Mouse (Mus musculus) neural tube, embryonic 11.5 days (tissue): ENCODE results near the gene Tas2r143. TPM values are rescaled to one million over a fixed set of nuclear protein-coding genes. Genes with fewer than 3 reads are reported as not detected.

ENCODE experiments used
- ATAC-seq: fragments of 200-750 bp; cut with Nextera tagmentation; 2 replicates; pipeline ENCODE4 v1.8.0; 2017; ENCODE audit warnings: moderate number of reproducible peaks, mild to moderate bottlenecking, moderate TSS enrichment, moderate library complexity; ENCODE audit not compliant: insufficient read depth, low FRiP score, low TSS enrichment
- DNase-seq: peaks from one replicate; pipeline ENCODE4 v3.0.0-alpha.2; 2015; ENCODE audit warnings: low spot score
- H3K27ac ChIP-seq: fragments of 300-500 bp; sonication (generic); 2 replicates; pipeline ENCODE4 v1.5.1; 2014; ENCODE audit warnings: low read depth, mild to moderate bottlenecking, low read length
- H3K27me3 ChIP-seq: fragments of 300-500 bp; sonication (generic); 2 replicates; pipeline ENCODE4 v1.6.1; 2014; ENCODE audit warnings: mild to moderate bottlenecking, low read length, mixed read lengths; ENCODE audit not compliant: control insufficient read depth, insufficient read depth
- H3K36me3 ChIP-seq: fragments of 300-500 bp; sonication (generic); 2 replicates; pipeline ENCODE4 v1.6.1; 2014; ENCODE audit warnings: mild to moderate bottlenecking, low read length, moderate library complexity, mixed read lengths; ENCODE audit not compliant: control insufficient read depth, insufficient read depth
- H3K4me1 ChIP-seq: fragments of 300-500 bp; sonication (generic); 2 replicates; pipeline ENCODE4 v1.6.1; 2014; ENCODE audit warnings: low read length, mixed read lengths; ENCODE audit not compliant: control insufficient read depth, insufficient read depth
- H3K4me2 ChIP-seq: fragments of 300-500 bp; sonication (generic); 2 replicates; pipeline ENCODE4 v1.6.1; 2014; ENCODE audit warnings: low read depth, mild to moderate bottlenecking, moderate library complexity
- H3K4me3 ChIP-seq: fragments of 300-500 bp; sonication (generic); 2 replicates; pipeline ENCODE4 v1.5.1; 2014; ENCODE audit warnings: low read depth, low read length
- H3K9ac ChIP-seq: fragments of 300-500 bp; sonication (generic); 2 replicates; pipeline ENCODE4 v1.6.1; 2014; ENCODE audit warnings: mild to moderate bottlenecking, low read length
- H3K9me3 ChIP-seq: fragments of 300-500 bp; sonication (generic); 2 replicates; pipeline ENCODE4 v1.6.1; 2016; ENCODE audit warnings: low read length; ENCODE audit not compliant: control insufficient read depth
- WGBS: fragments of 180-500 bp; shearing (Covaris S2); extraction: QIAGEN DNeasy Blood & Tissue Kit; methylation state at CpG from one replicate; pipeline ENCODE4 v1.1.7; 2014; 5-methylcytosine and 5-hydroxymethylcytosine counted together
- polyA plus RNA-seq: library from polyadenylated mRNA; unstranded; fragments of >200 nt; fragmentation: Nextera tagmentation; extraction: Ambion mirVana; gene quantifications from 2 replicates; pipeline ENCODE4 v1.2.1, GENCODE M21; 2014

Gene Tas2r143
- not detected in 2 replicates for polyA plus RNA-seq

- Histone ChIP-seq H3K36me3 (no peaks in the 10 kb centered on the region), H3K27ac (no peak within 1 kb of the TSS), H3K9ac (no peak within 1 kb of the TSS), H3K9me3 (no peaks in the 10 kb centered on the region), H3K4me3 (no peak within 1 kb of the TSS), H3K4me1 (no peaks in the 10 kb centered on the region), H3K27me3 (no peaks in the 10 kb centered on the region), H3K4me2 (no peak within 1 kb of the TSS)
- ATAC-seq = no peak
- 100% methylated on average over 1 of the region's 1 CpGs for WGBS
- no peak for DNase-seq
Observed at GRCm38 (mm10) chr6:42399938-42400337, at the start of gene Tas2r143. Gene Tas2r143 (plus strand): TSS chr6:42400238.

GRCm38 (mm10) chr6:42350968-42351775 lies 48.9 kb upstream of the Tas2r143 start:
- DNase-seq (no peak), ATAC-seq (no peak; the same call in 1 of the 2 replicates)
- no peaks in the 10 kb centered on the region for H3K9me3 ChIP-seq

DNA sequence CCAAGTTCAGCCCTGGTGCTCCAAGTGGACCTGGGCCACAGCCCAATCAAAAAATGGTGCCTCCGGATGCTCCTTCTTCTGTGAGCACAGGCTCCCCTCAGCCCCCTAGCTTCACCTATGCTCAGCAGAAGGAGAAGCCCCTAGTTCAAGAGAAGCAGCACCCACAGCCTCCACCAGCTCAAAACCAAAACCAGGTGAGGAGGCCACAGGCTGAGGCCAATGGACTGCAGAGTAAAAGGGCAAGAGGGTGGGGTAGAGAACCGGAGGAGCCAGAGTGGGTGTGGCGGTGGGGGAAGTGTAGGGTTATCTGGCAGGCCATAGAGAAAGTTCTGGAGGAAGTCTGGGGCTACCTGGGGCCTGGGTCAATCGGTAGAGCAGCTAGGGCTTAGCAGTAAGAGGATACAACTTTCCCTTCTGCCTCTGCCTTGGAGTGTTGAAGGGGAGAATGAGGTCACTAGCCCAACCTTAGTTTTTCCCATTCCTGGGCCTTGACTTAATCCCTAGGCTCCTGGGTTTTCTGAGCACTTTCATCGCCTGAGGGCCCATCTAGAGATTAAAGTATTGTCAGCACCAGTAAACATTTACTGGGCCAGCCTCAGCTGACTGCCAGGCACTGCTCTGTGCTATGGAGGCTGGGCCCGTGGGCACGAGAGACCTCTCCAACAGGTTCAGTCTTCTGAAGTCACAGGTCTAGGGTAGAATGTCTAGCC lies 48.1 kb upstream of the Tas2r143 start:
- 92% methylated on average over 7 of the region's 7 CpGs for WGBS
- Histone ChIP-seq H3K4me1 (peaks cover 9% of the 10 kb centered on the region), H3K4me3 (no peak overlapping the region), H3K27ac (no peak overlapping the region), H3K4me2 (no peak overlapping the region), H3K36me3 (peaks cover 6% of the 10 kb centered on the region), H3K27me3 (no peaks in the 10 kb centered on the region), H3K9ac (no peak overlapping the region), H3K9me3 (no peaks in the 10 kb centered on the region)
- ATAC-seq (no peak), DNase-seq (no peak)

More at GRCm38 (mm10) chr6:42350968-42351775, 48.9 kb upstream of the Tas2r143 start:
- Histone ChIP-seq H3K4me1 (peaks cover 9% of the 10 kb centered on the region), H3K9ac (peak overlapping the region; percentile 88), H3K4me3 (peak overlapping the region; percentile 84), H3K27ac (no peak overlapping the region), H3K36me3 (peaks cover 6% of the 10 kb centered on the region; the same call in 1 of the 2 replicates), H3K4me2 (peak overlapping the region; percentile 63), H3K27me3 (no peaks in the 10 kb centered on the region)
- WGBS = 42% methylated on average over 13 of the region's 13 CpGs

DNA sequence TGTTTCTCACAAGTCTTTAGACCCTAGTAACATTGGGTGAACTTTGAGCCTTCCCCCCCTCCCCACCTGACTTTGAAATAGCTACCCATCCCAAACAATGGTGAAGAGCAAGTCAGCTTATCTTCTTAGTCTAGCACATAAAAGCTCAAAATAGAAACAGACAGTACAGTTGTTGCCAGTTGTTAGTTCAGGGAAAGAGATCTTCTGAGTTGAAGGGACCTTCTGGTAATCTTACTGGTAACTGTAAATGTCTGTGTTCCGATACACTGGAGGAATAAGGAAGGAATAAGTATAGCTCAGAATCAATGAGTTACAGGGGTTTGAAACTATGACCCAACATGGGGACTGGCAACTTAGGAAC lies 47.6 kb upstream of the Tas2r143 start:
- Histone ChIP-seq H3K9me3 (no peaks in the 10 kb centered on the region), H3K27me3 (no peaks in the 10 kb centered on the region), H3K4me1 (peaks cover 9% of the 10 kb centered on the region), H3K4me2 (no peak overlapping the region), H3K4me3 (no peak overlapping the region), H3K36me3 (peaks cover 6% of the 10 kb centered on the region), H3K9ac (no peak overlapping the region), H3K27ac (no peak overlapping the region)
- DNase-seq (no peak), ATAC-seq (no peak)
- WGBS = 97% methylated on average over 1 of the region's 1 CpGs

GRCm38 (mm10) chr6:42353180-42353579 lies 46.9 kb upstream of the Tas2r143 start:
- Histone ChIP-seq H3K4me1 (peaks cover 9% of the 10 kb centered on the region), H3K4me3 (no peak overlapping the region), H3K27me3 (no peaks in the 10 kb centered on the region), H3K36me3 (peaks cover 9% of the 10 kb centered on the region), H3K9ac (no peak overlapping the region), H3K4me2 (no peak overlapping the region), H3K27ac (no peak overlapping the region), H3K9me3 (no peaks in the 10 kb centered on the region)
- DNase-seq (no peak), ATAC-seq (no peak)
- WGBS = 74% methylated on average over 8 of the region's 8 CpGs

DNA sequence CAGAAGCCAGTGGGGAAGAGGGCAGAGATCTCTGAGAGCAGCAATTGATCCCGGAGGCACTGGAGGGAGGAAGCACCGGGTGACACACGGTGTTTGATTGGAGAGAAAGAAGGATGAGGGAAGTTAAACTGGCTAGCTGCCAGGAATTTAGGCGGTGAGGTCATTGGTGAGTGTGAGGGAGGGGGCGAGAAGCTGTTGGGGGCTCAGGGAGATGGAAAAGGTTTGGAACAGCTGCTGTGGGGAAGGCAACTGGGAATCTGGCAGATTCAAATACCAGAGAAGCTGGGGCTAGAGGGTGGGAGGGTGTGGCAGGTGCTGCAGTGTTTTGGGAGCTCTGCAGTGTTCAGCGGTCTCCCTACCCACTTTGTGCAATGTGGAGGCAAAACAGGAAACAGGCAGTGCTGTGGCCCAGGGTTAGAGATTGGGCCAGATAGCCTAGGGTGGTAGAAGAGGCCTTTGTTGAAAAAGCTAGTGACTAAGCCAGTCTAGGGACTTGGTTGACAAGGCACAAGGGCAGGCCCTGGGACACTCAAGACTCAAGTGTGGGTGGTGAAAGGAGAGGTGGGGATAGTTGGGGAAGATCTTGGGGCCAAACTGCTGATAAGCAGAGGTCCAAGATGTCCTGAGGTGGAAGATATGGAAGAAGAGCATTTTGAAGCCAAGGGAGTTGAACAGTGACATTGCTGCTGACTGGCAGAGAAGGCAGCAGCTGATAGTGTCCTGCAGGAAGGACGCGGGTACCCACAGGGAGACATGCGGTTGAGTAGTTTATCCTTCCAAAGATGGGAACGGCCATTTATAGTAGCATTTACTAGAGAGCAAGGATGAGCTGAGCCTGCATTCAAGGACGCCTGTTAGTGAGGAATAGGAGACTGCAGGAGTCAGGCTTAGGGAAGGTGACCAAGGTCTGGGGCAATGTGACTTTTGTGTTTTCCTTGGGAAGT lies 45.7 kb upstream of the Tas2r143 start:
- ATAC-seq (no peak), DNase-seq (no peak)
- Histone ChIP-seq H3K27me3 (no peaks in the 10 kb centered on the region), H3K9ac (no peak overlapping the region), H3K4me3 (no peak overlapping the region), H3K36me3 (peaks cover 13% of the 10 kb centered on the region), H3K9me3 (no peaks in the 10 kb centered on the region), H3K27ac (no peak overlapping the region), H3K4me1 (peaks cover 9% of the 10 kb centered on the region), H3K4me2 (no peak overlapping the region)
- WGBS = 73% methylated on average over 11 of the region's 11 CpGs

GRCm38 (mm10) chr6:42355366-42355765 lies 44.7 kb upstream of the Tas2r143 start:
- Histone ChIP-seq H3K4me2 (no peak overlapping the region), H3K27ac (no peak overlapping the region), H3K9ac (no peak overlapping the region), H3K9me3 (no peaks in the 10 kb centered on the region), H3K4me3 (no peak overlapping the region), H3K4me1 (peaks cover 9% of the 10 kb centered on the region), H3K36me3 (peaks cover 14% of the 10 kb centered on the region), H3K27me3 (no peaks in the 10 kb centered on the region)
- WGBS = 91% methylated on average over 6 of the region's 6 CpGs
- ATAC-seq = no peak
- no peak for DNase-seq

- Histone ChIP-seq H3K9ac (no peak overlapping the region), H3K4me2 (no peak overlapping the region), H3K36me3 (peaks cover 14% of the 10 kb centered on the region), H3K27ac (no peak overlapping the region), H3K27me3 (no peaks in the 10 kb centered on the region), H3K4me1 (peaks cover 6% of the 10 kb centered on the region), H3K9me3 (no peaks in the 10 kb centered on the region), H3K4me3 (no peak overlapping the region)
- 94% methylated on average over 13 of the region's 13 CpGs for WGBS
- no peak for ATAC-seq
- DNase-seq = no peak
Observed at GRCm38 (mm10) chr6:42355794-42356600, 44.0 kb upstream of the Tas2r143 start.
